Mouse (Mus musculus) kidney, adult 2 months (tissue): ENCODE measurements around the gene Hoxc6. TPM values are rescaled to one million over a fixed set of nuclear protein-coding genes. Genes with fewer than 3 reads are reported as not detected.

ENCODE experiments used
- DNase-seq: peaks from one replicate; pipeline ENCODE4 v3.0.0; 2021
- H3K27ac ChIP-seq: fragments of 200-500 bp; 2 replicates; pipeline ENCODE4 v1.5.1; 2012; ENCODE audit warnings: low read depth, low read length, control low read depth, inconsistent platforms; ENCODE audit not compliant: insufficient read depth
- H3K27me3 ChIP-seq: fragments of 200-500 bp; replicated peaks from 2 replicates; pipeline ENCODE4 v1.6.1; 2012; ENCODE audit warnings: mild to moderate bottlenecking, moderate library complexity, low read length, inconsistent platforms; ENCODE audit not compliant: control insufficient read depth, insufficient read depth
- H3K36me3 ChIP-seq: fragments of 200-500 bp; 2 replicates; pipeline ENCODE4 v1.6.1; 2012; ENCODE audit warnings: mild to moderate bottlenecking, moderate library complexity, low read length, inconsistent platforms; ENCODE audit not compliant: control insufficient read depth, insufficient read depth
- H3K4me1 ChIP-seq: fragments of 200-500 bp; 2 replicates; pipeline ENCODE4 v1.6.1; 2011; ENCODE audit warnings: low read length; ENCODE audit not compliant: control insufficient read depth, insufficient read depth
- H3K4me3 ChIP-seq: fragments of 200-500 bp; 2 replicates; pipeline ENCODE4 v1.5.1; 2011; ENCODE audit warnings: mild to moderate bottlenecking, low read depth, low read length, control low read depth; ENCODE audit not compliant: insufficient read depth
- CTCF ChIP-seq: fragments of 200-500 bp; conservative IDR thresholded peaks from 2 replicates; pipeline ENCODE4 v1.5.1; 2011; ENCODE audit warnings: low read depth, mild to moderate bottlenecking, control low read depth, low read length, moderate library complexity, mixed read lengths; ENCODE audit not compliant: insufficient read depth, insufficient read length
- POLR2A ChIP-seq: fragments of 200-500 bp; IDR thresholded peaks from one replicate; pipeline ENCODE4 v1.6.1; 2011; ENCODE audit warnings: low read depth, low read length, control low read depth
- WGBS: fragments of 180-500 bp; shearing (Covaris S2); methylation state at CpG from one replicate; pipeline ENCODE4 v1.1.7; 2018; 5-methylcytosine and 5-hydroxymethylcytosine counted together
- polyA plus RNA-seq: library from polyadenylated mRNA; depleted of rRNA; stranded (reverse); fragments of >200 nt; gene quantifications from 2 replicates; pipeline ENCODE4 v1.2.3, GENCODE M21; 2012

The Hoxc6 gene
- polyA plus RNA-seq, 1 experiment, result 25.4 TPM

GRCm38 (mm10) chr15:102955833-102956640 lies 42.0 kb upstream of the Hoxc6 start:
- H3K27ac ChIP-seq, result peak overlapping the region; percentile 76
- WGBS, result 22% methylated on average over 40 of the region's 40 CpGs
- H3K27me3 ChIP-seq, result peaks cover 11% of the 10 kb centered on the region
- peak; percentile 38 for DNase-seq
- no peaks in the 10 kb centered on the region for H3K4me1 ChIP-seq
- TF ChIP-seq CTCF, result no peak
- TF ChIP-seq POLR2A, result no peak
- no peaks in the 10 kb centered on the region for H3K36me3 ChIP-seq
- peak overlapping the region; percentile 61 for H3K4me3 ChIP-seq

DNA sequence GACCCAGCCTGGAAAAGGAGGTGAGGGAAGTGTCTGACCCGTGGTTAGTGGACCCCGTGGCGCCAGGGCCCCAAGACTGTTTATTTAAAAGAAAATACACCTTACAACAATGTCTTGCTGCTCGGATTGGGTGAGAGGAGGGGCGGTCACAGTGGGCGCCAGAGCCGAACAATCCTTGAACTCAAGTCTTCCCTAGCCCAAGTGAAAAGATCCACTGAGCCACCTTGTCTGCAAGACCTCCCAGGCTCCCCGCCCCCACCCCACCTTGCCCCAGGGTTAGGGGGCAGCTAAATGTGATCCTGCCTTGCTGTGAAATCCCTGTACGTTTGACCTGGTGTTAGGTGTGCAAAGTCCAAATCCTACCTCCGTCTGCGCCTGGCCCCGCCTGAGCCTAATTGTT lies 41.2 kb upstream of the Hoxc6 start:
- H3K27me3 ChIP-seq, result peaks cover 11% of the 10 kb centered on the region
- no peak overlapping the region for H3K4me3 ChIP-seq
- DNase-seq, result peak; percentile 33
- H3K27ac ChIP-seq, result no peak overlapping the region
- TF ChIP-seq POLR2A (no peak), CTCF (no peak)
- 37% methylated on average over 12 of the region's 12 CpGs for WGBS
- no peaks in the 10 kb centered on the region; the same call in 1 of the 2 replicates for H3K4me1 ChIP-seq
- H3K36me3 ChIP-seq, result no peaks in the 10 kb centered on the region

- Histone ChIP-seq H3K4me1 (no peaks in the 10 kb centered on the region; the same call in 1 of the 2 replicates), H3K27me3 (peaks cover 8% of the 10 kb centered on the region), H3K36me3 (no peaks in the 10 kb centered on the region), H3K27ac (peak overlapping the region; percentile 93), H3K4me3 (peak overlapping the region; percentile 4; the same call in 1 of the 2 replicates)
- 16% methylated on average over 13 of the region's 13 CpGs for WGBS
- peak; percentile 53 for DNase-seq
- TF ChIP-seq POLR2A, result no peak
- no peak for TF ChIP-seq CTCF
These were observed 38.3 kb upstream of the Hoxc6 start for GRCm38 (mm10) chr15:102959663-102960191.

DNA sequence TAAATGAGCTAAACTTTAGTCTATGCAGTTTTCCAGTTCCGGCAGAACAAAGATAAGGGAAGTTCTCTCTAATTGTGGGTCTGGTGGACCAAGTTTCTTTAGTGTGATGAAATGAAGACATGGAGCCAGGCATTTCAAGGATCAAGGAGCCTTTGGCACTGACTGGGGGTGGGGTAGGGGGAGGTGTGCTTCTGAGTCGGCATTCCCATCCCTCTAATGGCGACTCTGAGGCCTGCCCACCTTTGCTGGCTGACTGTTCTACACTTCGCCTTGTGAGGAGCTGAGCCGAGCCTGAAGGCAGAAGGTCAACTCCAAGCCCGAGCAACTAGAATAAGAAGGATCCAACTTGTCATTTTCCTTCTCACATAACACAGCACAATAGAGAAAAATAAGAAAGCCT lies 36.3 kb upstream of the Hoxc6 start:
- TF ChIP-seq CTCF, result no peak
- TF ChIP-seq POLR2A, result no peak
- H3K4me1 ChIP-seq, result no peaks in the 10 kb centered on the region; the same call in 1 of the 2 replicates
- DNase-seq, result no peak
- H3K27me3 ChIP-seq, result no peaks in the 10 kb centered on the region
- peak overlapping the region; percentile 82 for H3K27ac ChIP-seq
- WGBS, result 19% methylated on average over 6 of the region's 6 CpGs
- H3K4me3 ChIP-seq, result peak overlapping the region; percentile 24
- H3K36me3 ChIP-seq, result no peaks in the 10 kb centered on the region

GRCm38 (mm10) chr15:102962492-102962891 lies 35.6 kb upstream of the Hoxc6 start:
- H3K27me3 ChIP-seq, result no peaks in the 10 kb centered on the region
- peak; percentile 62 for DNase-seq
- no peak for TF ChIP-seq POLR2A
- no peak for TF ChIP-seq CTCF
- H3K4me3 ChIP-seq, result peak overlapping the region; percentile 38
- H3K27ac ChIP-seq, result peak overlapping the region; percentile 93
- 19% methylated on average over 13 of the region's 13 CpGs for WGBS
- no peaks in the 10 kb centered on the region; the same call in 1 of the 2 replicates for H3K4me1 ChIP-seq
- H3K36me3 ChIP-seq, result no peaks in the 10 kb centered on the region

DNA sequence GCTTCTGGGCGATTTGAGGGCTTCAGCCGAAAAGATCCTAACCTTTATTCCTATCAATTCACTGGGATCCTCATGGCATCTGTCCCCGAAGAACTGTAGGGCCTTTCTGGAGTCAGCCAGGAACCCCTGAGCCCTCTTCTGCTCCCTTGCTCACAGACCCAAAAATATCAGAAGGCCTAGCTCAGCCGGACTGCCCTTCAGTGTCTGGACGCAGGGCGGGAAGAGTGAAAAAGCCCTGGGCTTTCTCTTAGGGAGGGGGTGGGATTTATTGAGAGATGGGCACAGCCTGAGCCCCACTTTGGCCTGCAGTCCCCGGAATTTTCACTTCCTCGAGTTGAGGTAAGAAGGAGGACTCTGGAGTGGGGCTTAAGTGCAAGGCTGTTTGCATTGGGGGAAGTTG lies 34.8 kb upstream of the Hoxc6 start:
- Histone ChIP-seq H3K27ac (peak overlapping the region; percentile 93), H3K36me3 (no peaks in the 10 kb centered on the region), H3K4me1 (no peaks in the 10 kb centered on the region; the same call in 1 of the 2 replicates), H3K27me3 (no peaks in the 10 kb centered on the region), H3K4me3 (peak overlapping the region; percentile 12; the same call in 1 of the 2 replicates)
- TF ChIP-seq CTCF (no peak), POLR2A (no peak)
- WGBS, result 25% methylated on average over 8 of the region's 8 CpGs
- no peak for DNase-seq

DNA sequence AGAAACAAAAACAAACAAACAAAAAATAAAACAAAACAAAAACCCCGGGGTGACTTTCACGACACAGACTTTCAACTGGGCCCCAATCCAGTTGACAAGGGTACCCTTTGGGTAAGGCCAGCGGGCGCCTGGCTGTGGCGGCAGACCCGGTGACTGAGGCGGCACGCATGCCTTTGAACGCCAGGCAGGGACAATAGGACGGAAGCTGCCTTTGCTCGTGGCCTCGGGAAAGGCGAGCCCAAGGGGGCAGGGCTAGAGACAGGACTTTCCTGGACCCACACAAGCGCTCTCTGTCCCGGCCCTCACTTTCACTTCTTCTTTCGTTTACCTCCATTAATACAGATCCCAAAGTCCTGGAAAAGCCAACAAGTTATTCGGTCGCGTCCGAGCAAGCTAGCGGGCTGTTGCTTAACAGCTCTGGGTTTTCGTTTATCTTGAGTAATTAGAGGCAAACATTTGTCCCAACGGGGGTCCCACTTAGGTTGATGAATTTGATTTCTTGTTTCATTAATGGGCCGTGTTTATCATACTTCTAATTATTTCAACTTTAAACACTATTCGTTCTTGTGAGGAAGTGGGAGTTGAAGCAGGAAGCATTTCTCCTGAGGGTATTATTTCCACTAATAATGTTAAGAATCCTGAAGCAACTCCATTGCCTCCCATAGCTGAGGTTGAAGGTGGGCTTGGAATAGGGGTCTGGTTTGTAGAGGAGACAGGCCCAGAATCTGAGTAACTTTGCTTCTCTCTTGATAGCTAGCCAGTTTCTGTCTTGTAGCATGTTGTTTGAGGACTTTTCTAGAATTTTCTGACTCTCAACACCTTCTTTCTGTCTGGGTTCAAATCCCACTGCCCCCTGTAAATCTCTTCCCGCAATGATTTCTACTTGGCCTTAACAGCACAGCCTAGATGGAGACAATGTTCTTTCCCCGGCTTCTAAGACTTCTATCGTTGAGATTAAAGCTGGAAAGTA lies 34.1 kb upstream of the Hoxc6 start:
- DNase-seq, result peak; percentile 81
- WGBS, result 10% methylated on average over 28 of the region's 28 CpGs
- Histone ChIP-seq H3K27me3 (no peaks in the 10 kb centered on the region), H3K27ac (peak overlapping the region; percentile 93), H3K4me1 (peaks cover 3% of the 10 kb centered on the region; the same call in 1 of the 2 replicates), H3K36me3 (no peaks in the 10 kb centered on the region), H3K4me3 (peak overlapping the region; percentile 15; the same call in 1 of the 2 replicates)
- no peak for TF ChIP-seq CTCF
- TF ChIP-seq POLR2A, result no peak
